Mouse (Mus musculus) brain, embryonic 14.5 days (tissue): ENCODE data around the gene Rassf4.

Experiments used
- CTCF ChIP-seq: fragments of 200-500 bp; IDR thresholded peaks from 2 replicates; pipeline ENCODE4 v1.5.1; 2012; ENCODE audit warnings: inconsistent platforms, mild to moderate bottlenecking, moderate library complexity, borderline replicate concordance; ENCODE audit not compliant: insufficient read depth, insufficient read length; ENCODE audit errors: extremely low read depth
- POLR2A ChIP-seq: fragments of 200-500 bp; IDR thresholded peaks from 2 replicates; pipeline ENCODE4 v1.6.1; 2012; ENCODE audit warnings: mild to moderate bottlenecking, inconsistent platforms, borderline replicate concordance; ENCODE audit not compliant: poor library complexity, insufficient read depth, insufficient read length, severe bottlenecking; ENCODE audit errors: extremely low read depth

- TF ChIP-seq CTCF = no peak
- TF ChIP-seq POLR2A = no peak
These were observed 8.9 kb downstream of the Rassf4 start for GRCm38 (mm10) chr6:116664830-116665229.
